In genomic region chr1:45924516-45924915, GRCm38 (mm10) we compare ENCODE assay signal across 11 mouse cellular contexts. TPM values are rescaled to one million over a fixed set of nuclear protein-coding genes. Genes with fewer than 3 reads are reported as not detected.
DNase-seq lines count a peak whose midpoint lies in the region; ATAC-seq and TF ChIP-seq lines count a peak whose summit lies in the region.
"Had no signal": no experiment of that assay in that cellular context is flagged by ENCODE, and none has a peak within 500 bp of the region (broad histone marks: within the 10 kb centered on the region; RNA-seq: fewer than 3 reads in every experiment).

No protein-coding gene starts in this region.

- H3K9me3 ChIP-seq in forebrain, embryonic 13.5 days (replicated peaks) = no peaks in the 10 kb centered on the region
- no peaks in the 10 kb centered on the region for H3K9me3 ChIP-seq in forebrain, embryonic 16.5 days (ENCODE audit: control insufficient read depth, low read length)
- no peaks in the 10 kb centered on the region for H3K9me3 ChIP-seq in lung, embryonic 14.5 days (ENCODE audit: low read depth, low read length)
- H3K9me3 ChIP-seq in limb, embryonic 13.5 days = no peaks in the 10 kb centered on the region
- H3K9me3 ChIP-seq in neural tube, embryonic 13.5 days = no peaks in the 10 kb centered on the region

- no peak for TF ChIP-seq POLR2A in lung, adult 2 months (IDR thresholded peaks at IDR 0.05; ENCODE audit: borderline replicate concordance, extremely low read depth, low read depth, low read length)

- no peaks in the 10 kb centered on the region for H3K36me3 ChIP-seq in forebrain, embryonic 13.5 days (ENCODE audit: poor library complexity, severe bottlenecking)
- no peaks in the 10 kb centered on the region for H3K36me3 ChIP-seq in forebrain, embryonic 16.5 days (ENCODE audit: control insufficient read depth, insufficient read depth)
- H3K36me3 ChIP-seq in lung, embryonic 14.5 days (ENCODE audit: insufficient read depth) = 0 out of 2 replicates have a peak, but pooled peaks cover 3% of the 10 kb centered on the region
- H3K36me3 ChIP-seq in limb, embryonic 13.5 days = no peaks in the 10 kb centered on the region
- H3K36me3 ChIP-seq in neural tube, embryonic 13.5 days = no peaks in the 10 kb centered on the region

- TF ChIP-seq CTCF in lung, embryonic 14.5 days (IDR thresholded peaks at IDR 0.05; ENCODE audit: low read depth) = no peak
- no peak for TF ChIP-seq CTCF in lung, adult 2 months (IDR thresholded peaks at IDR 0.05; ENCODE audit: insufficient read depth, low read length)

- H3K9ac ChIP-seq in forebrain, embryonic 13.5 days = no peak overlapping the region
- no peak overlapping the region for H3K9ac ChIP-seq in forebrain, embryonic 16.5 days (replicated peaks; ENCODE audit: low read depth, low read length)
- peak overlapping the region; percentile 39; the same call in 1 of the 2 replicates for H3K9ac ChIP-seq in lung, embryonic 14.5 days
- H3K9ac ChIP-seq in limb, embryonic 13.5 days = no peak overlapping the region
- H3K9ac ChIP-seq in neural tube, embryonic 13.5 days = no peak overlapping the region

- peaks cover 5% of the 10 kb centered on the region; the same call in 1 of the 2 replicates for H3K4me1 ChIP-seq in forebrain, embryonic 13.5 days
- peaks cover 6% of the 10 kb centered on the region; the same call in 1 of the 2 replicates for H3K4me1 ChIP-seq in forebrain, embryonic 16.5 days (replicated peaks; ENCODE audit: control insufficient read depth, insufficient read depth, low read length)
- peaks cover 8% of the 10 kb centered on the region; the same call in 1 of the 2 replicates for H3K4me1 ChIP-seq in lung, embryonic 14.5 days (ENCODE audit: insufficient read depth)
- peaks cover 4% of the 10 kb centered on the region; the same call in 1 of the 2 replicates for H3K4me1 ChIP-seq in lung, adult 2 months (ENCODE audit: control insufficient read depth, insufficient read depth, low read length)
- H3K4me1 ChIP-seq in limb, embryonic 13.5 days = 0 out of 2 replicates have a peak, but pooled peaks cover 6% of the 10 kb centered on the region
- peaks cover 6% of the 10 kb centered on the region; the same call in 1 of the 2 replicates for H3K4me1 ChIP-seq in neural tube, embryonic 13.5 days (replicated peaks)

- peaks cover 22% of the 10 kb centered on the region for H3K27me3 ChIP-seq in forebrain, embryonic 13.5 days
- H3K27me3 ChIP-seq in forebrain, embryonic 16.5 days (replicated peaks; ENCODE audit: control insufficient read depth, insufficient read depth, low read length) = peaks cover 12% of the 10 kb centered on the region; the same call in 1 of the 2 replicates
- H3K27me3 ChIP-seq in lung, embryonic 14.5 days (ENCODE audit: insufficient read depth, low read length) = no peaks in the 10 kb centered on the region
- H3K27me3 ChIP-seq in limb, embryonic 13.5 days = peaks cover 27% of the 10 kb centered on the region
- peaks cover 28% of the 10 kb centered on the region for H3K27me3 ChIP-seq in neural tube, embryonic 13.5 days

- peak overlapping the region; percentile 90; the same call in 1 of the 2 replicates for H3K4me2 ChIP-seq in forebrain, embryonic 13.5 days
- no peak overlapping the region for H3K4me2 ChIP-seq in forebrain, embryonic 16.5 days (ENCODE audit: low read length)
- H3K4me2 ChIP-seq in lung, embryonic 14.5 days = peak overlapping the region; percentile 95
- peak overlapping the region; percentile 95 for H3K4me2 ChIP-seq in limb, embryonic 13.5 days (replicated peaks)
- peak overlapping the region; percentile 78; the same call in 1 of the 2 replicates for H3K4me2 ChIP-seq in neural tube, embryonic 13.5 days

- ATAC-seq in forebrain, embryonic 13.5 days = no peak
- no peak for ATAC-seq in forebrain, embryonic 16.5 days
- no peak for ATAC-seq in lung, embryonic 14.5 days (ENCODE audit: insufficient read depth)
- ATAC-seq in limb, embryonic 13.5 days (ENCODE audit: low FRiP score, low read depth) = no peak
- no peak for ATAC-seq in neural tube, embryonic 13.5 days (ENCODE audit: low read depth)

- DNase-seq in lung, embryonic 14.5 days = peak; percentile 35
- DNase-seq in lung, adult 2 months = no peak
- DNase-seq in embryo, embryonic 9.5 days (ENCODE audit: extremely low spot score) = no peak
- DNase-seq in gastrocnemius, postnatal 25 days = no peak
- DNase-seq: adrenal gland, postnatal 10 days had no signal

- no peak overlapping the region for H3K27ac ChIP-seq in forebrain, embryonic 13.5 days
- no peak overlapping the region for H3K27ac ChIP-seq in forebrain, embryonic 16.5 days (ENCODE audit: low read length)
- H3K27ac ChIP-seq in lung, embryonic 14.5 days (ENCODE audit: low read depth) = no peak overlapping the region
- H3K27ac ChIP-seq in limb, embryonic 13.5 days = no peak overlapping the region
- no peak overlapping the region for H3K27ac ChIP-seq in neural tube, embryonic 13.5 days (replicated peaks)

- no peak overlapping the region for H3K4me3 ChIP-seq in forebrain, embryonic 13.5 days
- no peak overlapping the region for H3K4me3 ChIP-seq in forebrain, embryonic 16.5 days (replicated peaks; ENCODE audit: low read length)
- peak overlapping the region; percentile 55 for H3K4me3 ChIP-seq in lung, embryonic 14.5 days (ENCODE audit: low read depth, low read length)
- H3K4me3 ChIP-seq in lung, adult 2 months (replicated peaks; ENCODE audit: extremely low read depth, low read depth, low read length) = no peak overlapping the region
- H3K4me3 ChIP-seq in limb, embryonic 13.5 days = peak overlapping the region; percentile 66
- peak overlapping the region; percentile 64 for H3K4me3 ChIP-seq in neural tube, embryonic 13.5 days

- 73% methylated on average over 7 of the region's 7 CpGs for WGBS in forebrain, embryonic 13.5 days
- WGBS in forebrain, embryonic 16.5 days = 66% methylated on average over 7 of the region's 7 CpGs
- WGBS in lung, embryonic 14.5 days = 31% methylated on average over 7 of the region's 7 CpGs
- 40% methylated on average over 7 of the region's 7 CpGs for WGBS in lung, adult 2 months
- 67% methylated on average over 7 of the region's 7 CpGs for WGBS in limb, embryonic 13.5 days
- 73% methylated on average over 7 of the region's 7 CpGs for WGBS in neural tube, embryonic 13.5 days

RNA-seq across cellular contexts. Expression of gene Slc40a1, which starts 1.8 kb away (rescaled TPM):
- 17.8 and 22.1 TPM in 2 replicates for polyA plus RNA-seq in forebrain, embryonic 13.5 days (2015; fragmentation: Nextera tagmentation; extraction: Ambion mirVana)
- polyA plus RNA-seq in forebrain, embryonic 16.5 days (2015; fragmentation: Nextera tagmentation; extraction: Ambion mirVana) = 26.5 and 34.6 TPM in 2 replicates
- 47.3 and 52.0 TPM in 2 replicates for polyA plus RNA-seq in lung, embryonic 14.5 days (2014; fragmentation: Nextera tagmentation; extraction: Ambion mirVana)
- 2.1 and 6.4 TPM in 2 replicates for polyA plus RNA-seq in lung, adult 2 months (2012; rRNA removed)
- polyA plus RNA-seq in limb, embryonic 13.5 days (2015; fragmentation: Nextera tagmentation; extraction: Ambion mirVana) = 29.7 and 31.4 TPM in 2 replicates
- 34.1 and 38.6 TPM in 2 replicates for polyA plus RNA-seq in neural tube, embryonic 13.5 days (2015; fragmentation: Nextera tagmentation; extraction: Ambion mirVana)
- 10 to 100 TPM in 1 of 2 experiments, 1 to 10 TPM in 1; 9.2 to 12.0 TPM for total RNA-seq in gastrocnemius, postnatal 25 days (2021)

RNA-seq across cellular contexts. Expression of gene Gm5269, which starts 34.4 kb away (rescaled TPM):
- not detected in 2 replicates for polyA plus RNA-seq in forebrain, embryonic 13.5 days (2015; fragmentation: Nextera tagmentation; extraction: Ambion mirVana)
- polyA plus RNA-seq in forebrain, embryonic 16.5 days (2015; fragmentation: Nextera tagmentation; extraction: Ambion mirVana) = not detected in 2 replicates
- polyA plus RNA-seq in lung, embryonic 14.5 days (2014; fragmentation: Nextera tagmentation; extraction: Ambion mirVana) = not detected in 2 replicates
- polyA plus RNA-seq in lung, adult 2 months (2012; rRNA removed) = not detected in 2 replicates
- polyA plus RNA-seq in limb, embryonic 13.5 days (2015; fragmentation: Nextera tagmentation; extraction: Ambion mirVana) = not detected in 2 replicates
- polyA plus RNA-seq in neural tube, embryonic 13.5 days (2015; fragmentation: Nextera tagmentation; extraction: Ambion mirVana) = not detected in 2 replicates
- not detected for total RNA-seq in gastrocnemius, postnatal 25 days (2021)
- total RNA-seq: adrenal gland, postnatal 10 days; layer of hippocampus, adult 8-10 months had no signal
- polyA plus RNA-seq: thymus, postnatal 0 days had no signal

Comparison
In these comparisons a context has a peak if more than half of its experiments do, and no peak if none do; other contexts are left out.
1. H3K4me3 ChIP-seq: peak in lung, embryonic 14.5 days (single experiment), limb, embryonic 13.5 days (single experiment) and neural tube, embryonic 13.5 days (single experiment); none in forebrain, embryonic 13.5 days (single experiment), forebrain, embryonic 16.5 days (single experiment) and lung, adult 2 months (single experiment).